Mouse (Mus musculus): ENCODE results near the gene 4933405L10Rik.

The 4933405L10Rik gene

DNA sequence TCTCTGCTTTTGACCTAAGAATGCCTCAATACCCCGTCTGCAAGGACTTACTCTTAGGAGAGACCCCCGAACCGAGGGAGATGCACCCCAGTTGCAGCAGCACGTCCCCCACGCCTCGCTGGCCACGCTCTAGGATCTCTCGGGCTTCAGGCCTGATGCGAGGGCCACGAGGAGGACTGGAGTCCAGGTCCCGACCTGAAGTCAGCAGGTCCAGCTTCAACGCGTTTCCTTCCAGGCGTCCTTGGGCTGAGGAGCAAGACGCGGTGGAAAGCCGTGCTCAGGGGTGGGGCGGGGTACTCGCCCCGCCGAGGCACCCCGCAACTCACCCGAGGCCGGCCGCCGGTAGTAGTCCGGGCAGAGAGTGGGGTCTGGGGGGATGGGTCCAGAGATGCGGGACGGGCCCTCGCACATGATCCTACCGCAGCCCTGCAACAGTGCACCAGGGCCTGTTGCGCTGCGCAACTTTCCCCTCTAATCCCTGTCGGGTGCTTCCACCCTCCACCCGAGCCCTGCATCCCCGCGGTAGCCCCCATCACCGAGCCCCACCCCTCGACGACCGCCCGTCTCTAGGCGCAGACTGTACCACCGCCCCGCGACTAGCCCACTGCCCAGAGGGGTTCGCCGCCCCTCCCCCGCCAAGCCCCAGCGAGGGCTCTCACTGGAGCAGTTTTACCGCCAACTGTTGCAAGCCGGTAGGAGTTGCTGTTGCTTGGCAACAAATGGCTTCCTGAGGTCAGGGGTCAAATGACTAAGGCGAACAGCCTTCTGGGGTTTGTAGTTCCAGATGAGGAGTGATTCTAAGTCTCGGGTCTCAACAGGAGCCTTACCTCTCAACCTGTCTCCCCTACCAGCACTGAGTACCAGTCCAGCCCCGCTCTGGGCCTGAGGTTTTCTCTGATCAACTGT is at the start of gene 4933405L10Rik, which contains the start of gene Enkd1:
Gene 4933405L10Rik (plus strand): TSS at position 158 of the 906 bp plus-strand sequence.
Gene Enkd1 (minus strand): TSS at position 713 of the 906 bp plus-strand sequence.
- peak; percentile 95 for DNase-seq (ENCODE audit: low read depth)

DNA sequence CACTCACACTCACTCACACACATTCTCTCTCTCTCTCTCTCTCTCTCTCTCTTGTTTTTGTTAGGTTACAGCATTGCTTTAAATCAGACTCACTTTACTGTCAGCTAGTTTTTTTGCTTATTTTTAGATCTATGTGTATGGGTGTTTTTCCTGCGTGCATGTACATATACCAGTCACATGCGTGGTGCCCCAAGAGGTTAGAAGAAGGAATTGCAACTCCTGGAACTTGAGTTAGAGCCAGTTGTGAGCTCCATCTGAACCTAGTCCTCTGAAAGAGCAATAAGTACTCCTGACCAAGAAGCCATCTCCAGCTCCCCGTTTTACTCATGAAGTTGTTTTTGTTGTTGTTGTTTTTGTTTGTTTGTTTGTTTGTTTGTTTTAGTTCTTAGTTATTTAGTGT is 46.3 kb upstream of the 4933405L10Rik start:
- DNase-seq (ENCODE audit: low read depth), result peak; percentile 53

GRCm38 (mm10) chr8:105677891-105678290 is 29.6 kb upstream of the 4933405L10Rik start:
- peak; percentile 23 for DNase-seq (ENCODE audit: low read depth)

GRCm38 (mm10) chr8:105685325-105685724 is 22.1 kb upstream of the 4933405L10Rik start:
- DNase-seq (ENCODE audit: low read depth), result no peak

- peak; percentile 66 for DNase-seq (ENCODE audit: low read depth)
Measured at GRCm38 (mm10) chr8:105685796-105686308, 21.6 kb upstream of the 4933405L10Rik start, which contains the start of gene Carmil2. TSS of gene Carmil2 (plus strand) at chr8:105686274.

DNA sequence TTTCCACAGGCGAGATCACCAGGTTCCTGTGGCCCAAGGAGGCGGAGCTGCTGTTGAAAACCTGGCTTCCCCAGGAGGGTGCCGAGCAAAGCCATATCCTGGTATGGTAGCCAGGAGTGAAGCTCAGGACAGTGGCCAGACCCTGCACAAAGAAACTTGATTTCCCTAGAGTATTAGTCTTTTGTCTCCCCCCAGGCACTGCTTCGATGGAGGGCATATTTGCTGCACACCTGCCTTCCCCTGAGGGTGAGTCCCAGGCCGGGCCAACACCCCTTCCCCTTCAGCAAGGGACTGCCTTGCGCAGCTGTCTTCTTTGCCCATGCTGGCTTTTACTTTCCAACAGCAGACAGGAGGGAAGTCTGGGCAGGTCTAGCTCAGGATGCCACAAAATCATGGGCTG is 20.9 kb upstream of the 4933405L10Rik start:
- no peak for DNase-seq (ENCODE audit: low read depth)

GRCm38 (mm10) chr8:105687512-105687911 is 19.9 kb upstream of the 4933405L10Rik start:
- DNase-seq (ENCODE audit: low read depth), result no peak

- DNase-seq (ENCODE audit: low read depth), result peak; percentile 16
Measured at GRCm38 (mm10) chr8:105688242-105688752, 19.2 kb upstream of the 4933405L10Rik start.

GRCm38 (mm10) chr8:105689256-105689982 is 18.0 kb upstream of the 4933405L10Rik start:
- DNase-seq (ENCODE audit: low read depth), result no peak

DNA sequence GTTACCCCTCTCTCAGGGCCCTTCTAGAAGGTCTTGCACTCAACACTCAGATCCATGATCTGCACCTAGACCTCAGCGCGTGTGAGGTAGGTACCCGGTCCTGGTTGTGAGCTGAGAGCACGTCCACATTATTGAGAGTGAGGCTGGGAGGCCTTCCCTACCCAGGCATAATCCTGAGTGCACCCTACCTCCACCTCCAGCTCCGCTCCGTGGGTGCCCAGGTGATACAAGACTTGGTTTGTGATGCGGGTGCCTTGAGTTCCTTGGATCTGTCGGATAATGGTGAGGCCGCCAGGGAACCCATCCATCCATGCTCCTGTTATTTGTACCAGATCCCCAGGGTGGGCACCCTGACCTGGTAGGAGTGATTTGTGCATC is 17.5 kb upstream of the 4933405L10Rik start:
- no peak for DNase-seq (ENCODE audit: low read depth)

DNA sequence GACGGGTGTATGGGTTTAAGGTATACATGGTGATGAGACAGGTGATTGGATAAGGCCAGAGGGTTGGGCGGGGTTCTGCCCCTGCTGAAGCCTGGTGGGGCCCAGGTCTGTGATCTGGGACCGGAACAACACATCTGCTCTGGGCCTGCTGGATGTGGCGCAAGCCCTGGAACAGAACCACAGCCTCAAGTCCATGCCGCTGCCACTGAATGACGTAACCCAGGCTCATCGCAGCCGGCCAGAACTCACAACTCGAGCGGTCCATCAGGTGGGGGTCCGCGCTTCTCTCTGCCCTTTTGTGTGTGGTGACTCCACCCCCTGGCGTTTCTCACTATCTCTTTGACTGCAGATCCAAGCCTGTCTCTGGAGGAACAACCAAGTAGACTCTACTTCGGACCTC is 16.5 kb upstream of the 4933405L10Rik start:
- peak; percentile 32 for DNase-seq (ENCODE audit: low read depth)

- no peak for DNase-seq (ENCODE audit: low read depth)
Measured at GRCm38 (mm10) chr8:105692449-105693182, 14.8 kb upstream of the 4933405L10Rik start.

- no peak for DNase-seq (ENCODE audit: low read depth)
Measured at GRCm38 (mm10) chr8:105693648-105694047, 13.8 kb upstream of the 4933405L10Rik start.

GRCm38 (mm10) chr8:105694051-105694799 is 13.2 kb upstream of the 4933405L10Rik start:
- DNase-seq (ENCODE audit: low read depth), result no peak

DNA sequence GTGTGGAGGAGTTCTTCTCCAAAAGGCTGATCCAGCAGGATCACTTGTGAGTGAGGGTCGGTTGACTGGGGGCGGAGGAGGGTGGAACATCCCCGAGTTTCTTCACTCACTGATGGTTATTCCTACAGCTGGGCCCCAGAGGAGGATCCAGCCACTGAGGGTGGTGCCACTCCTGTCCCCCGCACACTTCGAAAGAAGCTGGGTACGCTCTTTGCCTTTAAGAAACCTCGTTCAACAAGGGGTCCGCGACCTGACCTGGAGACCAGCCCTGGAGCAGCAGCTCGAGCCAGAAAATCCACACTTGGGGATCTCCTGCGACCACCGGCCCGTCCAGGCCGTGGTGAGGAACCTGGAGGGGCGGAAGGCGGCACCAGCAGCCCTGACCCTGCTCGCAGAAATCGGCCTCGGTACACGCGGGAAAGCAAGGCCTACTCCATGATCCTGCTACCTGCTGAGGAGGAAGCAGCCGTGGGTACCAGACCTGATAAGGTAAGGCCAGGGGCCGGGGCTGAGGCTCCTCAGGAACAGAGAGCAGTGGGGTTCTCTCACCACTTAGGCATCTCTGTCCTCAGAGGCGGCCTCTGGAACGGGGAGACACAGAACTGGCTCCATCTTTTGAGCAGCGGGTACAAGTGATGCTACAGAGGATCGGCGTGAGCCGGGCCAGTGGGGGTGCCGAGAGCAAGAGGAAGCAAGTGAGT is 12.2 kb upstream of the 4933405L10Rik start:
- DNase-seq (ENCODE audit: low read depth), result no peak

DNA sequence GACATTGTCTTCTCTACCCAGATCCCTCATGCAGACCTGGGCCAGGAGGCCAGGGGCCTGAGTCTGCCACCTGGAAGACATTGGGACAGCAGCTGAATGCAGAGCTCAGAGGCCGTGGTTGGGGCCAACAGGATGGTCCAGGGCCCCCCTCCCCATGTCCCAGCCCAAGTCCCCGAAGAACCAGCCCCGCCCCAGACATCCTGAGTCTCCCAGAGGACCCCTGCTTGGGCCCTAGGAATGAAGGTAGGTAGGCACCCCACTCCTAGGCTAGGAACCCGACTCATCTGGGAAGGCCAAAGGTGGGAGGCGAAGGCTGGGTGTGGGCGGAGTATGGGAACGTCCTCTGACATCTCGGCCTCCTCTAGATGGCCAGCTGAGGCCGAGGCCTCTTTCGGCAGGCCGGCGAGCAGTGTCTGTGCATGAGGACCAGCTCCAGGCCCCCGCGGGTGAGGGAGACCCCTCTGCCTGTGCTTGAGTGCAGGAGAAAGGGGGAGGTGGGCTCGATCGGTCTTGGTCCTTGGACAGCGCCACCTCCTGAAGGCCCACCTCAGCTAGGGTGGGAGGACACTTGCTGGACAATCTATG is 10.2 kb upstream of the 4933405L10Rik start:
- DNase-seq (ENCODE audit: low read depth), result no peak

DNA sequence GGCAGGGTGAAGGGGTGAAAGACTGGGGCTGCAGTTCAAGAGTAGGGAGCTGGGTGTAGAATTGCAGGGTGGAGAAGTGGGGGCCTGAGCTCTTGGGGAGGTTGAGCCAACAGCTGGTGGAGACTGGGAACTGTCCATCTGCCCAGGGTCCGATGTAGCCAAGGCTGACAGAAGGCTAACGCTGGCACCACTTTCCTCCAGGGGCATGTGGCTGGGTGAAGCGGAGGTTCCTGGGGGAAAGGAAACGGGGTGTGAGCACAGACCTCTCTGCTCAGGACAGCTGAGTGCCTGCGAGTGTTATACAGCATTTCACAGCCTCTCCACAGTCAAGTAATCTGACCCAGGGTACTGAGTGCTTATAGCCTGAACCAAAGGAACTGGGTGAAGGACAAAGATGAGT is 8.7 kb upstream of the 4933405L10Rik start:
- DNase-seq (ENCODE audit: low read depth), result no peak

- DNase-seq (ENCODE audit: low read depth), result no peak
Measured at GRCm38 (mm10) chr8:105699488-105700215, 7.8 kb upstream of the 4933405L10Rik start.

GRCm38 (mm10) chr8:105700566-105700965 is 6.9 kb upstream of the 4933405L10Rik start:
- peak; percentile 79 for DNase-seq (ENCODE audit: low read depth)

All from 416B (cell line).